Mouse (Mus musculus) lung, postnatal 4 days (tissue): ENCODE measurements around the gene Dlat.
A peak's percentile ranks its signal among the peaks of the same experiment; 100 is the strongest.

Experiments used
- DNase-seq, 2 experiments: peaks; one replicate each; pipeline ENCODE4 v3.0.0; 2021

The Dlat gene

GRCm38 (mm10) chr9:50659392-50660217 lies at the start of gene Dlat:
Dlat (minus strand) TSS chr9:50659780.
- peak; percentile 89 to 92 for DNase-seq

GRCm38 (mm10) chr9:50709108-50709507 lies 49.5 kb upstream of the Dlat start:
- peak; percentile 38 to 49 for DNase-seq

GRCm38 (mm10) chr9:50704907-50705306 lies 45.3 kb upstream of the Dlat start:
- DNase-seq = no peak

- peak; percentile 85 to 89 for DNase-seq
These were observed 41.5 kb upstream of the Dlat start for GRCm38 (mm10) chr9:50700921-50701691.

- peak; percentile 34 to 49 for DNase-seq
These were observed 39.1 kb upstream of the Dlat start for GRCm38 (mm10) chr9:50698418-50699409.

- DNase-seq = peak; percentile 75 to 81
These were observed 38.1 kb upstream of the Dlat start for GRCm38 (mm10) chr9:50697706-50698041.

- no peak for DNase-seq
These were observed 37.5 kb upstream of the Dlat start for GRCm38 (mm10) chr9:50696851-50697705.

- DNase-seq = no peak
These were observed 35.6 kb upstream of the Dlat start for GRCm38 (mm10) chr9:50695153-50695552.

- peak; percentile 56 to 68 for DNase-seq
These were observed 34.1 kb upstream of the Dlat start for GRCm38 (mm10) chr9:50693631-50694030.

GRCm38 (mm10) chr9:50692626-50693580 lies 33.3 kb upstream of the Dlat start:
- no peak for DNase-seq

- DNase-seq = no peak
These were observed 27.5 kb upstream of the Dlat start for GRCm38 (mm10) chr9:50686866-50687652.

- no peak for DNase-seq
These were observed 22.1 kb upstream of the Dlat start for GRCm38 (mm10) chr9:50681727-50682126.

GRCm38 (mm10) chr9:50679406-50679805 lies 19.8 kb upstream of the Dlat start:
- no peak for DNase-seq

- DNase-seq = no peak
These were observed 15.2 kb upstream of the Dlat start for GRCm38 (mm10) chr9:50674771-50675170.

- peak; percentile 53 to 75 for DNase-seq
These were observed 11.1 kb upstream of the Dlat start for GRCm38 (mm10) chr9:50670690-50671089.

- DNase-seq = no peak
These were observed 8.3 kb upstream of the Dlat start for GRCm38 (mm10) chr9:50667579-50668498.

GRCm38 (mm10) chr9:50666442-50666841 lies 6.9 kb upstream of the Dlat start:
- no peak for DNase-seq

GRCm38 (mm10) chr9:50664826-50665225 lies 5.2 kb upstream of the Dlat start:
- DNase-seq = no peak

- DNase-seq = peak; percentile 18 to 28
These were observed 851 bp upstream of the Dlat start for GRCm38 (mm10) chr9:50660431-50660830.
